Mouse (Mus musculus): Measurements from ENCODE around the gene Ptprk. TPM values are rescaled to one million over a fixed set of nuclear protein-coding genes. Genes with fewer than 3 reads are reported as not detected.

Ptprk gene
- polyA plus RNA-seq, 1 experiment from 2014 or later = 22.3 TPM

GRCm38 (mm10) chr10:28414823-28415222 is 340.2 kb downstream of the Ptprk start:
- no peak for ATAC-seq (replicated peaks; ENCODE audit: insufficient number of reproducible peaks, low FRiP score, low TSS enrichment, low read depth)
- H3K36me3 ChIP-seq (replicated peaks; ENCODE audit: control insufficient read depth, insufficient read depth, low read depth, low read length) = no peaks in the 10 kb centered on the region

GRCm38 (mm10) chr10:28422622-28423021 is 348.0 kb downstream of the Ptprk start:
- no peaks in the 10 kb centered on the region for H3K27me3 ChIP-seq (ENCODE audit: control insufficient read depth, insufficient read depth, low read length)
- no peaks in the 10 kb centered on the region for H3K36me3 ChIP-seq (replicated peaks; ENCODE audit: control insufficient read depth, insufficient read depth, low read depth, low read length)
- no peak overlapping the region for H3K4me2 ChIP-seq (ENCODE audit: low read depth, low read length)
- H3K9me3 ChIP-seq (replicated peaks; ENCODE audit: control insufficient read depth, low read length) = no peaks in the 10 kb centered on the region
- H3K4me1 ChIP-seq (ENCODE audit: control insufficient read depth, insufficient read depth, low read length) = no peaks in the 10 kb centered on the region
- WGBS = 55% methylated on average over 3 of the region's 3 CpGs
- ATAC-seq (replicated peaks; ENCODE audit: insufficient number of reproducible peaks, low FRiP score, low TSS enrichment, low read depth) (no peak), DNase-seq (ENCODE audit: low spot score) (no peak)
- H3K27ac ChIP-seq (replicated peaks; ENCODE audit: low read depth, low read length) = no peak overlapping the region
- no peak overlapping the region for H3K9ac ChIP-seq (replicated peaks; ENCODE audit: low read length)
- no peak overlapping the region for H3K4me3 ChIP-seq (ENCODE audit: low read depth, low read length)

More at GRCm38 (mm10) chr10:28414823-28415222, 340.2 kb downstream of the Ptprk start:
- Histone ChIP-seq H3K9me3 (replicated peaks; ENCODE audit: control insufficient read depth, low read length) (no peaks in the 10 kb centered on the region), H3K4me2 (ENCODE audit: low read depth, low read length) (no peak overlapping the region), H3K4me1 (ENCODE audit: control insufficient read depth, insufficient read depth, low read length) (no peaks in the 10 kb centered on the region), H3K27ac (replicated peaks; ENCODE audit: low read depth, low read length) (no peak overlapping the region), H3K4me3 (ENCODE audit: low read depth, low read length) (no peak overlapping the region), H3K9ac (replicated peaks; ENCODE audit: low read length) (no peak overlapping the region), H3K27me3 (ENCODE audit: control insufficient read depth, insufficient read depth, low read length) (no peaks in the 10 kb centered on the region)
- no peak for DNase-seq (ENCODE audit: low spot score)
- 53% methylated on average over 4 of the region's 4 CpGs for WGBS

GRCm38 (mm10) chr10:28425371-28425770 is 350.8 kb downstream of the Ptprk start:
- no peak overlapping the region for H3K4me2 ChIP-seq (ENCODE audit: low read depth, low read length)
- no peaks in the 10 kb centered on the region for H3K9me3 ChIP-seq (replicated peaks; ENCODE audit: control insufficient read depth, low read length)
- H3K4me3 ChIP-seq (ENCODE audit: low read depth, low read length) = no peak overlapping the region
- H3K9ac ChIP-seq (replicated peaks; ENCODE audit: low read length) = no peak overlapping the region
- no peaks in the 10 kb centered on the region for H3K36me3 ChIP-seq (replicated peaks; ENCODE audit: control insufficient read depth, insufficient read depth, low read depth, low read length)
- DNase-seq (ENCODE audit: low spot score) (no peak), ATAC-seq (replicated peaks; ENCODE audit: insufficient number of reproducible peaks, low FRiP score, low TSS enrichment, low read depth) (no peak)
- no peaks in the 10 kb centered on the region for H3K4me1 ChIP-seq (ENCODE audit: control insufficient read depth, insufficient read depth, low read length)
- H3K27me3 ChIP-seq (ENCODE audit: control insufficient read depth, insufficient read depth, low read length) = no peaks in the 10 kb centered on the region
- H3K27ac ChIP-seq (replicated peaks; ENCODE audit: low read depth, low read length) = no peak overlapping the region

- DNase-seq (ENCODE audit: low spot score) (no peak), ATAC-seq (replicated peaks; ENCODE audit: insufficient number of reproducible peaks, low FRiP score, low TSS enrichment, low read depth) (no peak)
- Histone ChIP-seq H3K36me3 (replicated peaks; ENCODE audit: control insufficient read depth, insufficient read depth, low read depth, low read length) (no peaks in the 10 kb centered on the region), H3K9me3 (replicated peaks; ENCODE audit: control insufficient read depth, low read length) (no peaks in the 10 kb centered on the region), H3K9ac (replicated peaks; ENCODE audit: low read length) (no peak overlapping the region), H3K4me2 (ENCODE audit: low read depth, low read length) (no peak overlapping the region), H3K4me1 (ENCODE audit: control insufficient read depth, insufficient read depth, low read length) (no peaks in the 10 kb centered on the region), H3K4me3 (ENCODE audit: low read depth, low read length) (no peak overlapping the region), H3K27ac (replicated peaks; ENCODE audit: low read depth, low read length) (no peak overlapping the region), H3K27me3 (ENCODE audit: control insufficient read depth, insufficient read depth, low read length) (no peaks in the 10 kb centered on the region)
- 97% methylated on average over 1 of the region's 1 CpGs for WGBS
These were observed 361.5 kb downstream of the Ptprk start for GRCm38 (mm10) chr10:28436084-28436483.

GRCm38 (mm10) chr10:28449853-28450252 is 375.2 kb downstream of the Ptprk start:
- no peak overlapping the region for H3K4me3 ChIP-seq (ENCODE audit: low read depth, low read length)

GRCm38 (mm10) chr10:28450642-28451041 is 376.0 kb downstream of the Ptprk start:
- Histone ChIP-seq H3K27me3 (ENCODE audit: control insufficient read depth, insufficient read depth, low read length) (no peaks in the 10 kb centered on the region), H3K27ac (replicated peaks; ENCODE audit: low read depth, low read length) (no peak overlapping the region), H3K4me2 (ENCODE audit: low read depth, low read length) (no peak overlapping the region), H3K4me3 (ENCODE audit: low read depth, low read length) (no peak overlapping the region), H3K36me3 (replicated peaks; ENCODE audit: control insufficient read depth, insufficient read depth, low read depth, low read length) (no peaks in the 10 kb centered on the region), H3K9ac (replicated peaks; ENCODE audit: low read length) (no peak overlapping the region), H3K9me3 (replicated peaks; ENCODE audit: control insufficient read depth, low read length) (no peaks in the 10 kb centered on the region), H3K4me1 (ENCODE audit: control insufficient read depth, insufficient read depth, low read length) (no peaks in the 10 kb centered on the region)
- no peak for DNase-seq (ENCODE audit: low spot score)
- no peak for ATAC-seq (replicated peaks; ENCODE audit: insufficient number of reproducible peaks, low FRiP score, low TSS enrichment, low read depth)
- WGBS = 82% methylated on average over 1 of the region's 1 CpGs

More at GRCm38 (mm10) chr10:28449853-28450252, 375.2 kb downstream of the Ptprk start:
- ATAC-seq (replicated peaks; ENCODE audit: insufficient number of reproducible peaks, low FRiP score, low TSS enrichment, low read depth) (no peak), DNase-seq (ENCODE audit: low spot score) (no peak)
- H3K4me1 ChIP-seq (ENCODE audit: control insufficient read depth, insufficient read depth, low read length) = no peaks in the 10 kb centered on the region
- H3K27me3 ChIP-seq (ENCODE audit: control insufficient read depth, insufficient read depth, low read length) = no peaks in the 10 kb centered on the region
- no peaks in the 10 kb centered on the region for H3K9me3 ChIP-seq (replicated peaks; ENCODE audit: control insufficient read depth, low read length)
- 74% methylated on average over 4 of the region's 4 CpGs for WGBS
- no peak overlapping the region for H3K27ac ChIP-seq (replicated peaks; ENCODE audit: low read depth, low read length)
- no peaks in the 10 kb centered on the region for H3K36me3 ChIP-seq (replicated peaks; ENCODE audit: control insufficient read depth, insufficient read depth, low read depth, low read length)
- H3K4me2 ChIP-seq (ENCODE audit: low read depth, low read length) = no peak overlapping the region
- no peak overlapping the region for H3K9ac ChIP-seq (replicated peaks; ENCODE audit: low read length)

GRCm38 (mm10) chr10:28458027-28458426 is 383.4 kb downstream of the Ptprk start:
- H3K9me3 ChIP-seq (replicated peaks; ENCODE audit: control insufficient read depth, low read length) = no peaks in the 10 kb centered on the region
- no peaks in the 10 kb centered on the region for H3K4me1 ChIP-seq (ENCODE audit: control insufficient read depth, insufficient read depth, low read length)
- H3K36me3 ChIP-seq (replicated peaks; ENCODE audit: control insufficient read depth, insufficient read depth, low read depth, low read length) = no peaks in the 10 kb centered on the region
- no peak overlapping the region for H3K4me2 ChIP-seq (ENCODE audit: low read depth, low read length)
- no peak overlapping the region for H3K27ac ChIP-seq (replicated peaks; ENCODE audit: low read depth, low read length)
- no peak overlapping the region for H3K9ac ChIP-seq (replicated peaks; ENCODE audit: low read length)
- DNase-seq (ENCODE audit: low spot score) = no peak
- no peak for ATAC-seq (replicated peaks; ENCODE audit: insufficient number of reproducible peaks, low FRiP score, low TSS enrichment, low read depth)
- no peaks in the 10 kb centered on the region for H3K27me3 ChIP-seq (ENCODE audit: control insufficient read depth, insufficient read depth, low read length)
- H3K4me3 ChIP-seq (ENCODE audit: low read depth, low read length) = no peak overlapping the region
- 68% methylated on average over 1 of the region's 1 CpGs for WGBS

- Histone ChIP-seq H3K4me2 (ENCODE audit: low read depth, low read length) (no peak overlapping the region), H3K36me3 (replicated peaks; ENCODE audit: control insufficient read depth, insufficient read depth, low read depth, low read length) (no peaks in the 10 kb centered on the region), H3K27ac (replicated peaks; ENCODE audit: low read depth, low read length) (no peak overlapping the region), H3K4me1 (ENCODE audit: control insufficient read depth, insufficient read depth, low read length) (no peaks in the 10 kb centered on the region), H3K27me3 (ENCODE audit: control insufficient read depth, insufficient read depth, low read length) (no peaks in the 10 kb centered on the region), H3K4me3 (ENCODE audit: low read depth, low read length) (no peak overlapping the region), H3K9me3 (replicated peaks; ENCODE audit: control insufficient read depth, low read length) (no peaks in the 10 kb centered on the region), H3K9ac (replicated peaks; ENCODE audit: low read length) (no peak overlapping the region)
- DNase-seq (ENCODE audit: low spot score) (no peak), ATAC-seq (replicated peaks; ENCODE audit: insufficient number of reproducible peaks, low FRiP score, low TSS enrichment, low read depth) (no peak)
- WGBS = 77% methylated on average over 1 of the region's 1 CpGs
These were observed 385.3 kb downstream of the Ptprk start for GRCm38 (mm10) chr10:28459963-28460362.
